Mouse (Mus musculus): ENCODE data around the gene Cyp2w1. TPM values are rescaled to one million over a fixed set of nuclear protein-coding genes. Genes with fewer than 3 reads are reported as not detected.

Cyp2w1 gene
- polyA plus RNA-seq, 1 experiment from 2014 or later: not detected

DNA sequence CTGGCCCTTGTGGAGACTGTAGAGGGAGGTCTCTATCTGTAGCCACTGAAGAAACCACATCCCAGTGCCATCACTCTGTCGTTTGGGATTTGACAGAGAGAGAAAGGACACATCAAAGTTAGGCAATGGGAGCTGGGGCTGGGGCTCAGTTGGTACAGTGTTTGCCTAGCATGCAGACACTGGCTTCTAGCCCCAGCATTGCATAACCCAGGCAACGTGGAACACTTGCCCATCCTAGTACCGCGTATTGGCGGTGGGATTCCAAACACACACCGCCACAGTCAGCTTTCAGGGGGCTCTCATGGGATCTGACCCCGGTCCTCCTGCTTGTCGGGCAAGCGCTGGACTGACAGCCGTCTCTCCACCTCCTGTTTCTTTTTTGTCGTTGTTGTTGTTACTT lies 14.1 kb downstream of the Cyp2w1 start:
- Histone ChIP-seq H3K4me3 (replicated peaks) (no peak overlapping the region), H3K4me2 (no peak overlapping the region), H3K4me1 (replicated peaks) (peaks cover 76% of the 10 kb centered on the region), H3K27me3 (no peaks in the 10 kb centered on the region), H3K27ac (replicated peaks) (peak overlapping the region; percentile 92; the same call in 1 of the 2 replicates), H3K36me3 (replicated peaks) (no peaks in the 10 kb centered on the region), H3K9ac (no peak overlapping the region), H3K9me3 (replicated peaks) (no peaks in the 10 kb centered on the region)
- no peak for ATAC-seq (ENCODE audit: insufficient read depth)
- 59% methylated on average over 11 of the region's 11 CpGs for WGBS (ENCODE audit: insufficient replicate concordance)

DNA sequence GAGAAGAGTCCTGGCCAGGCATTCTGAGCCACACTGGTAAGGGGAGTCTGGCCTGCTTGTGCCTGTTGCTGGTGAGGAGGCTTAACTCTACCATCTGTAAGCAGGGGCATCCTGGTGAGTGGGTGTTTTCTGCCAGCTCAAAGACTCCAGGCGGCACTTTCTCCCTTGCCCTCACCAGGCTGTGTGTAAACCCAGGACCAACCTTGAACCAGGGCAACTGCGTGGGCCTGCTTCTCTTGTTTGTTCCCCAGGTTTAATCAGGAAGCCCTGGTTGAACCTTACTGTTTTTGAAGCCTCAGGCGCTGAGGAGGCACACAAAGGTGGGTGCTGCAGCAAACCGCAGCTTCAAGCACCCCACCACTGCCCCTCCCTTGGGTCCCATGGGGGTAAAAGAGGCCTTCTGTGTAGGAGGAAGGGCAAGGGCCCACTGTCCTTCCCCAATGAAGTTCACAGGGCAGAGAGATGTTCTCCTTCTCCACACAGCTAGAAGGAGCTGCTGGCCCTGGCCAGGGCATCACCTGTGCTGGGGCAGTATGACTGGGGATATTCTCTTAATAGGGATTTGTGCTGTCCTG lies 15.6 kb downstream of the Cyp2w1 start:
- H3K9ac ChIP-seq: no peak overlapping the region
- H3K4me2 ChIP-seq: no peak overlapping the region
- ATAC-seq (ENCODE audit: insufficient read depth): no peak
- H3K27me3 ChIP-seq: no peaks in the 10 kb centered on the region
- 72% methylated on average over 4 of the region's 4 CpGs for WGBS (ENCODE audit: insufficient replicate concordance)
- no peak overlapping the region for H3K4me3 ChIP-seq (replicated peaks)
- H3K27ac ChIP-seq (replicated peaks): peak overlapping the region; percentile 92
- peaks cover 90% of the 10 kb centered on the region for H3K4me1 ChIP-seq (replicated peaks)
- no peaks in the 10 kb centered on the region for H3K36me3 ChIP-seq (replicated peaks)
- no peaks in the 10 kb centered on the region for H3K9me3 ChIP-seq (replicated peaks)

- no peaks in the 10 kb centered on the region for H3K9me3 ChIP-seq (replicated peaks)
- peaks cover 96% of the 10 kb centered on the region for H3K4me1 ChIP-seq (replicated peaks)
- peak overlapping the region; percentile 92 for H3K27ac ChIP-seq (replicated peaks)
These were observed 16.4 kb downstream of the Cyp2w1 start for GRCm38 (mm10) chr5:139368638-139369320.

GRCm38 (mm10) chr5:139370336-139370735 lies 17.9 kb downstream of the Cyp2w1 start:
- no peaks in the 10 kb centered on the region for H3K36me3 ChIP-seq (replicated peaks)
- no peak for ATAC-seq (ENCODE audit: insufficient read depth)
- H3K9me3 ChIP-seq (replicated peaks): no peaks in the 10 kb centered on the region
- no peak overlapping the region for H3K9ac ChIP-seq
- 74% methylated on average over 6 of the region's 6 CpGs for WGBS (ENCODE audit: insufficient replicate concordance)
- H3K4me3 ChIP-seq (replicated peaks): 0 out of 2 replicates have a peak overlapping the region, but pooled peaks have one; percentile 0
- no peaks in the 10 kb centered on the region for H3K27me3 ChIP-seq
- peak overlapping the region; percentile 92 for H3K27ac ChIP-seq (replicated peaks)
- H3K4me1 ChIP-seq (replicated peaks): peaks cover 96% of the 10 kb centered on the region
- H3K4me2 ChIP-seq: peak overlapping the region; percentile 96

More at GRCm38 (mm10) chr5:139368638-139369320, 16.4 kb downstream of the Cyp2w1 start:
- no peak overlapping the region for H3K4me3 ChIP-seq (replicated peaks)
- H3K27me3 ChIP-seq: no peaks in the 10 kb centered on the region
- 0 out of 2 replicates have a peak overlapping the region, but pooled peaks have one; percentile 1 for H3K4me2 ChIP-seq
- no peak for ATAC-seq (ENCODE audit: insufficient read depth)
- 78% methylated on average over 11 of the region's 11 CpGs for WGBS (ENCODE audit: insufficient replicate concordance)
- no peak overlapping the region for H3K9ac ChIP-seq
- no peaks in the 10 kb centered on the region for H3K36me3 ChIP-seq (replicated peaks)

DNA sequence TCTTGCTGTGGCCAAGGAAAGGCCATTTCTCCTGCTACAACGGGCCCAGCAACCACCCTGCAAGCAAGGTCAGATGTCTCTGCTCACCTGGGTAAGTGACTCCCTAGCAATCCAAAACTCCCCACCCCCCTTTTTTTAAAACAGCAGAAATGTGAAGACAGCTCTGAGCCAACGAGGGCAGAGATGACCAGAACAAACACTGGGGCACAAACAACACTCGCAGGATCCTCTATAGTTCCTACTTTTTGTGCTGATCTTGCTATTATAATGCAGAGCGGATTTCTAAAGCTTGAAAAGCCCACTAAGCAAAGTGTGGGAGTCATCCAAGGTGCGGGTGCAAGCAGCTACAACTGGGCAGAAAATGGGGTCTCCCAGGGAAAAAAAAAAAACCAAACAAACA lies 18.7 kb downstream of the Cyp2w1 start:
- Histone ChIP-seq H3K4me1 (replicated peaks) (peaks cover 98% of the 10 kb centered on the region), H3K27me3 (no peaks in the 10 kb centered on the region), H3K4me2 (peak overlapping the region; percentile 96), H3K9me3 (replicated peaks) (no peaks in the 10 kb centered on the region), H3K36me3 (replicated peaks) (no peaks in the 10 kb centered on the region), H3K27ac (replicated peaks) (peak overlapping the region; percentile 92), H3K4me3 (replicated peaks) (peak overlapping the region; percentile 73), H3K9ac (peak overlapping the region; percentile 94)
- 63% methylated on average over 5 of the region's 5 CpGs for WGBS (ENCODE audit: insufficient replicate concordance)
- no peak for ATAC-seq (ENCODE audit: insufficient read depth)

DNA sequence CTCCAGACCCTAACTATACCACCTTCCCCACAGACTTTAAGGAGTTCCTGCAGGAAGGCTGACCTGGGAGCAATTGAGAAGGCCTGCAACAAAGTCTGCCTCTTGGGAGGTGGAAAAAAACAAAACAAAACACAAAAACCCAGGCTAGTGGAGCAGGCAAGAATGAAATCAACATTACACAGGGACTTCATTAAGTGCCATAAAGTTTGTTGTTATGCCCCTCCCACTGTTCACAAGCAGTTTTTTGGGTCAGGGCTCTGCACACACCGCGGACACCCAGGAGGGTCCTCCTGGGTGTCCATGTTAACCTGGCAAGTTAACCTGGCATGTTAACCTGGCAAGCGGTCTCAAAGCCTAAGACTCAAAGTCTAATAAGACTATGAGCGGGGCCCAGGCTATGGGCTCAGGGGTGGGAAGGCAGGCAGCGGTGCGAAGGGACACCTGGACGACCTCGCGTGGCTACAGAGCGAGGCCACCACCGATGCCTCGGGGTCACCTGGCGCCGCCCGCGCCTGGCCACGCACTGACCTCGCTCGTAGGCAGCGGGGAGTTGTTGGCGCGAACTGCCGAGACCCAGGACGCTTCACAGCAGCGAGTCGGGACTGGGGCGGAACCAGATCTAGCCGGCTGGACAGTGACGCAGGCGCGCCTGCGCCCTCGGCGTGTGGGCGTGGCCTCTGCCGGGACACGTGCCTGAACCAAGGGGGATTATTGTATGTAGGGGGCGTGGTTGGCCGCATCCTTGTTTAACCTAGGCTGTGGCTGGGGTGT lies 19.4 kb downstream of the Cyp2w1 start:
- ATAC-seq (ENCODE audit: insufficient read depth): peak; percentile 82
- WGBS (ENCODE audit: insufficient replicate concordance): 1% methylated on average over 39 of the region's 39 CpGs
- H3K4me2 ChIP-seq: peak overlapping the region; percentile 96
- no peaks in the 10 kb centered on the region for H3K27me3 ChIP-seq
- H3K27ac ChIP-seq (replicated peaks): peak overlapping the region; percentile 92
- H3K4me1 ChIP-seq (replicated peaks): peaks cover 98% of the 10 kb centered on the region
- peak overlapping the region; percentile 94 for H3K9ac ChIP-seq
- H3K4me3 ChIP-seq (replicated peaks): peak overlapping the region; percentile 73
- no peaks in the 10 kb centered on the region for H3K36me3 ChIP-seq (replicated peaks)
- no peaks in the 10 kb centered on the region for H3K9me3 ChIP-seq (replicated peaks)

DNA sequence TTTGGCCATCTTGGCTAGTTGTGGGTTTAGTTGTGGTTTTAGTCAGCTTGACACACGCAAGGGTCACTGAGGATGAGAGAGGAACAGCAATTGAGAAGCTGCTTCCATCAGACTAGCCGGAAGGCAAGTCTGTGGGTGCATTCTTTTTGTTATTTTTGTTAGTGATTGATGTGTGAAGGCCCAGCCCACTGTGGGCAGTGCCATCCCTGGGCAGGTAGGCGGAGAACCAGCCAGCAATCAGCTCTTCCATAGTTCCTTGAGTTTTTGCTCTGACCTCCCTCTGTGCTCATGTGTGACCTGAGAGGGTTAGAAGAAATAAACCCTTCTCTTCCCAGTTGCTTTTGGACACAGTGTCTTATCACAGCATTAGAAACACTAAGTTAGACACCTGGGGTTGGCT lies 20.7 kb downstream of the Cyp2w1 start:
- ATAC-seq (ENCODE audit: insufficient read depth): no peak
- Histone ChIP-seq H3K9ac (no peak overlapping the region), H3K27me3 (no peaks in the 10 kb centered on the region), H3K4me1 (replicated peaks) (peaks cover 98% of the 10 kb centered on the region), H3K36me3 (replicated peaks) (no peaks in the 10 kb centered on the region), H3K4me2 (no peak overlapping the region), H3K9me3 (replicated peaks) (no peaks in the 10 kb centered on the region), H3K4me3 (replicated peaks) (no peak overlapping the region), H3K27ac (replicated peaks) (peak overlapping the region; percentile 92)
- 55% methylated on average over 3 of the region's 3 CpGs for WGBS (ENCODE audit: insufficient replicate concordance)

DNA sequence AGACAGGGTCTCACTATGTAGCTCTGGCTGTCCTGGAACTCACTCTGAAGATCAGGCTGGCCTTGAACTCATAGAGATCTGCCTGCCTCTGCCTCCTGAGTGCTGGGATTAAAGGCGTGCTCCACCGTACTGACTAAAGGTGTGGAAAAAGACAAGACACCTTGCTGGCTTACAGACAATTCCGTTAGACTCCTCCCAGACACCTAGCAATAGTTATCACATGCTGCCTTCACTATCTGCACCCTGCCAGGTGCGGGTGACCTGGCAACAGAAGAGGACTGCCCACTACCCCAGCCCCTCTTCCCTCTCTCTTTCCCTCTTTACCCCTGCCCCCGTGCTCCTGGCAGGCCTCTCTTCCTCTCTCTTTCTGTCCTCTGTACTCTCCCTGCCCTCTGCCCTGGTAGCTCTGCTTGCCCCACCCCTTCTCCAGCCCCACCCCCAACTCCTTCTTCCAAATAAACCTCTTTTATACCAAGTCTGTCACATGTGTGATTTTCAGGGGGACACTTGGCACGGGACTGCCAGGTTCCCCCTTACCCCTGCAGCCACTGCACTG lies 21.6 kb downstream of the Cyp2w1 start:
- no peaks in the 10 kb centered on the region for H3K36me3 ChIP-seq (replicated peaks)
- WGBS (ENCODE audit: insufficient replicate concordance): 40% methylated on average over 6 of the region's 6 CpGs

GRCm38 (mm10) chr5:139374841-139375240 lies 22.4 kb downstream of the Cyp2w1 start:
- ATAC-seq (ENCODE audit: insufficient read depth): no peak
- no peaks in the 10 kb centered on the region for H3K36me3 ChIP-seq (replicated peaks)
- WGBS (ENCODE audit: insufficient replicate concordance): 68% methylated on average over 2 of the region's 2 CpGs
- H3K4me3 ChIP-seq (replicated peaks): no peak overlapping the region
- no peaks in the 10 kb centered on the region for H3K27me3 ChIP-seq
- no peak overlapping the region for H3K4me2 ChIP-seq
- H3K9me3 ChIP-seq (replicated peaks): no peaks in the 10 kb centered on the region
- H3K4me1 ChIP-seq (replicated peaks): peaks cover 99% of the 10 kb centered on the region
- H3K9ac ChIP-seq: no peak overlapping the region
- H3K27ac ChIP-seq (replicated peaks): no peak overlapping the region; the same call in 1 of the 2 replicates

More for the DNA sequence above, 21.6 kb downstream of the Cyp2w1 start:
- ATAC-seq (ENCODE audit: insufficient read depth): no peak
- Histone ChIP-seq H3K27ac (replicated peaks) (no peak overlapping the region), H3K9me3 (replicated peaks) (no peaks in the 10 kb centered on the region), H3K4me1 (replicated peaks) (peaks cover 98% of the 10 kb centered on the region), H3K4me2 (no peak overlapping the region), H3K4me3 (replicated peaks) (no peak overlapping the region), H3K27me3 (no peaks in the 10 kb centered on the region), H3K9ac (no peak overlapping the region)

- 16% methylated on average over 18 of the region's 18 CpGs for WGBS (ENCODE audit: insufficient replicate concordance)
- Histone ChIP-seq H3K9ac (peak within 1 kb of the TSS; percentile 36; the same call in 1 of the 2 replicates), H3K4me1 (replicated peaks) (peaks cover 92% of the 10 kb centered on the region), H3K9me3 (replicated peaks) (no peaks in the 10 kb centered on the region), H3K27ac (replicated peaks) (peak within 1 kb of the TSS; percentile 100), H3K4me3 (replicated peaks) (no peak within 1 kb of the TSS; the same call in 1 of the 2 replicates), H3K27me3 (no peaks in the 10 kb centered on the region), H3K4me2 (peak within 1 kb of the TSS; percentile 94), H3K36me3 (replicated peaks) (no peaks in the 10 kb centered on the region)
- ATAC-seq (ENCODE audit: insufficient read depth): peak; percentile 5; the same call in 1 of the 2 replicates
These were observed 25.3 kb downstream of the Cyp2w1 start, which contains the start of gene Gpr146 for GRCm38 (mm10) chr5:139377468-139378270. Gene Gpr146 (plus strand): TSS chr5:139377697.
